Mouse (Mus musculus): Measurements from ENCODE around the gene Csnk1g2. TPM values are rescaled to one million over a fixed set of nuclear protein-coding genes. Genes with fewer than 3 reads are reported as not detected.

Gene Csnk1g2
- polyA plus RNA-seq (2012; rRNA removed) (253 and 298 TPM in 2 replicates), polyA plus RNA-seq (2014; fragmentation: Nextera tagmentation; extraction: Ambion mirVana) (110 and 125 TPM in 2 replicates)

- ATAC-seq (ENCODE audit: low FRiP score, low read depth): peak; percentile 1; the same call in 1 of the 2 replicates
- Histone ChIP-seq H3K36me3 (ENCODE audit: control insufficient read depth, insufficient read depth, low read length) (no peaks in the 10 kb centered on the region), H3K4me3 (replicated peaks; ENCODE audit: low read length) (peak within 1 kb of the TSS; percentile 85), H3K9me3 (ENCODE audit: control insufficient read depth, low read length) (no peaks in the 10 kb centered on the region), H3K4me2 (replicated peaks; ENCODE audit: low read depth, low read length, severe bottlenecking) (peak within 1 kb of the TSS; percentile 94), H3K4me1 (ENCODE audit: control insufficient read depth, insufficient read depth, low read length) (peaks cover 13% of the 10 kb centered on the region), H3K9ac (ENCODE audit: low read depth, low read length, severe bottlenecking) (peak within 1 kb of the TSS; percentile 85), H3K27ac (replicated peaks; ENCODE audit: low read depth, low read length) (peak within 1 kb of the TSS; percentile 86), H3K27me3 (ENCODE audit: control insufficient read depth, insufficient read depth, low read length) (no peaks in the 10 kb centered on the region)
- peak; percentile 11 for DNase-seq (ENCODE audit: low spot score)
- TF ChIP-seq POLR2A (IDR thresholded peaks at IDR 0.05; ENCODE audit: borderline replicate concordance, extremely low read depth, insufficient read depth, insufficient read length): no peak
- WGBS: 2% methylated on average over 63 of the region's 85 CpGs
Measured at GRCm38 (mm10) chr10:80622661-80623456, at the start of gene Csnk1g2. Gene Csnk1g2 (plus strand): TSS chr10:80622838.

- WGBS: 58% methylated on average over 9 of the region's 9 CpGs
- ATAC-seq (ENCODE audit: low FRiP score, low read depth) (no peak), DNase-seq (ENCODE audit: low spot score) (no peak)
- H3K4me1 ChIP-seq (ENCODE audit: control insufficient read depth, insufficient read depth, low read length): peaks cover 53% of the 10 kb centered on the region
- H3K4me3 ChIP-seq (replicated peaks; ENCODE audit: low read length): no peak overlapping the region
- H3K4me2 ChIP-seq (replicated peaks; ENCODE audit: low read depth, low read length, severe bottlenecking): no peak overlapping the region
- H3K9ac ChIP-seq (ENCODE audit: low read depth, low read length, severe bottlenecking): no peak overlapping the region
- no peaks in the 10 kb centered on the region for H3K36me3 ChIP-seq (ENCODE audit: control insufficient read depth, insufficient read depth, low read length)
- H3K9me3 ChIP-seq (ENCODE audit: control insufficient read depth, low read length): no peaks in the 10 kb centered on the region
- H3K27ac ChIP-seq (replicated peaks; ENCODE audit: low read depth, low read length): no peak overlapping the region
- no peaks in the 10 kb centered on the region for H3K27me3 ChIP-seq (ENCODE audit: control insufficient read depth, insufficient read depth, low read length)
- no peak for TF ChIP-seq POLR2A (IDR thresholded peaks at IDR 0.05; ENCODE audit: borderline replicate concordance, extremely low read depth, insufficient read depth, insufficient read length)
Measured at GRCm38 (mm10) chr10:80573944-80574343, 48.7 kb upstream of the Csnk1g2 start.

DNA sequence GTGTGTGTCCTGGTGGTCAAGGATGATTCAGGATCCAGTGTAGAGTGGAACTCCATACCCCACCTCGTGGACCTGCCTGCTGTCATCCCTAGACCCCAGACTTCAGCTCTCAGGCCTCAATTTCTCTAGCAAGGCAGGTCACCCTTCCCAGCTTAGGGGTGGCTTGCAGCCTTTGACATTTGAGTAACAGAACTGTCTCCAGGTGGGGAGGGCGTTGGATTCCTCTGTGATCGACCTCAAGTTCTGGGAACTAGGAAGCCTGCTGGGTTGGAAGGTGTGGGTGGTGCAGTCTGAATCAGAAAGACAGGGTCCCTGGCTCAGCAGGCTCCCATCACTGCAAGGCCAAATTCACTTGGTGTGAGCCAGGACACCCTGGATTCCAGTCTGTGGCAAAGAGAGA is 47.7 kb upstream of the Csnk1g2 start:
- H3K36me3 ChIP-seq (ENCODE audit: control insufficient read depth, insufficient read depth, low read length): no peaks in the 10 kb centered on the region
- 79% methylated on average over 3 of the region's 3 CpGs for WGBS
- H3K27me3 ChIP-seq (ENCODE audit: control insufficient read depth, insufficient read depth, low read length): no peaks in the 10 kb centered on the region
- no peaks in the 10 kb centered on the region for H3K9me3 ChIP-seq (ENCODE audit: control insufficient read depth, low read length)
- peak overlapping the region; percentile 86; the same call in 1 of the 2 replicates for H3K4me3 ChIP-seq (replicated peaks; ENCODE audit: low read length)
- no peak for ATAC-seq (ENCODE audit: low FRiP score, low read depth)
- peaks cover 50% of the 10 kb centered on the region for H3K4me1 ChIP-seq (ENCODE audit: control insufficient read depth, insufficient read depth, low read length)
- no peak for DNase-seq (ENCODE audit: low spot score)
- H3K27ac ChIP-seq (replicated peaks; ENCODE audit: low read depth, low read length): no peak overlapping the region
- H3K4me2 ChIP-seq (replicated peaks; ENCODE audit: low read depth, low read length, severe bottlenecking): no peak overlapping the region
- no peak overlapping the region; the same call in 1 of the 2 replicates for H3K9ac ChIP-seq (ENCODE audit: low read depth, low read length, severe bottlenecking)
- no peak for TF ChIP-seq POLR2A (IDR thresholded peaks at IDR 0.05; ENCODE audit: borderline replicate concordance, extremely low read depth, insufficient read depth, insufficient read length)

DNA sequence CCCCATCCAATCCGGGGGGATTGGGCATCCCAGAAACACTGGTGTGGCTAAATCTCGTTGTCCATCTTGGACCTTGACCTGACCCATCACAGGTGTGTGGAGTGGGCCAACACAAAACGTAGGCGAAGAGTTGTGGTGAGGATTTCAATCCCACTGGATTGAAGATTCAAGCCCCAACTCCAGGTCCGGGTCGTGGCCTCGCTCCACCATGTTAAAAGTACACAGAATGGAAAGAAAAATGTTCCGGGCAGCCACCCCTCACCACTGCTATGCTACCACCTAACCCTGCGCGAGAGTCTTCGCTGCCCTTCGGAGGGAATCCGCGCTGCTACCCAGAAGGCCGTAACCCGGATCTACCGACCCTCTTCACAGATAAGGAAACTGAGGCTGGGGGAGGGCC is 46.7 kb upstream of the Csnk1g2 start:
- Histone ChIP-seq H3K4me3 (replicated peaks; ENCODE audit: low read length) (peak overlapping the region; percentile 86), H3K36me3 (ENCODE audit: control insufficient read depth, insufficient read depth, low read length) (no peaks in the 10 kb centered on the region), H3K4me2 (replicated peaks; ENCODE audit: low read depth, low read length, severe bottlenecking) (peak overlapping the region; percentile 91), H3K4me1 (ENCODE audit: control insufficient read depth, insufficient read depth, low read length) (peaks cover 44% of the 10 kb centered on the region), H3K27ac (replicated peaks; ENCODE audit: low read depth, low read length) (no peak overlapping the region), H3K9me3 (ENCODE audit: control insufficient read depth, low read length) (no peaks in the 10 kb centered on the region), H3K9ac (ENCODE audit: low read depth, low read length, severe bottlenecking) (peak overlapping the region; percentile 76), H3K27me3 (ENCODE audit: control insufficient read depth, insufficient read depth, low read length) (no peaks in the 10 kb centered on the region)
- DNase-seq (ENCODE audit: low spot score) (no peak), ATAC-seq (ENCODE audit: low FRiP score, low read depth) (no peak)
- WGBS: 17% methylated on average over 17 of the region's 17 CpGs
- TF ChIP-seq POLR2A (IDR thresholded peaks at IDR 0.05; ENCODE audit: borderline replicate concordance, extremely low read depth, insufficient read depth, insufficient read length): no peak

- H3K4me1 ChIP-seq (ENCODE audit: control insufficient read depth, insufficient read depth, low read length): peaks cover 38% of the 10 kb centered on the region
- H3K27ac ChIP-seq (replicated peaks; ENCODE audit: low read depth, low read length): peak overlapping the region; percentile 83
- peak overlapping the region; percentile 76 for H3K9ac ChIP-seq (ENCODE audit: low read depth, low read length, severe bottlenecking)
- ATAC-seq (ENCODE audit: low FRiP score, low read depth) (peak; percentile 13), DNase-seq (ENCODE audit: low spot score) (peak; percentile 52)
- H3K27me3 ChIP-seq (ENCODE audit: control insufficient read depth, insufficient read depth, low read length): no peaks in the 10 kb centered on the region
- no peaks in the 10 kb centered on the region for H3K9me3 ChIP-seq (ENCODE audit: control insufficient read depth, low read length)
- H3K4me2 ChIP-seq (replicated peaks; ENCODE audit: low read depth, low read length, severe bottlenecking): peak overlapping the region; percentile 91
- WGBS: 1% methylated on average over 65 of the region's 96 CpGs
- peaks cover 4% of the 10 kb centered on the region; the same call in 1 of the 2 replicates for H3K36me3 ChIP-seq (ENCODE audit: control insufficient read depth, insufficient read depth, low read length)
- H3K4me3 ChIP-seq (replicated peaks; ENCODE audit: low read length): peak overlapping the region; percentile 86
- no peak for TF ChIP-seq POLR2A (IDR thresholded peaks at IDR 0.05; ENCODE audit: borderline replicate concordance, extremely low read depth, insufficient read depth, insufficient read length)
Measured at GRCm38 (mm10) chr10:80576351-80577194, 46.1 kb upstream of the Csnk1g2 start.
